Mouse (Mus musculus): Measurements from ENCODE around the gene Odf3b. TPM values are rescaled to one million over a fixed set of nuclear protein-coding genes. Genes with fewer than 3 reads are reported as not detected.

The Odf3b gene
- polyA plus RNA-seq, 1 experiment from 2014 or later, result 0.46 TPM

DNA sequence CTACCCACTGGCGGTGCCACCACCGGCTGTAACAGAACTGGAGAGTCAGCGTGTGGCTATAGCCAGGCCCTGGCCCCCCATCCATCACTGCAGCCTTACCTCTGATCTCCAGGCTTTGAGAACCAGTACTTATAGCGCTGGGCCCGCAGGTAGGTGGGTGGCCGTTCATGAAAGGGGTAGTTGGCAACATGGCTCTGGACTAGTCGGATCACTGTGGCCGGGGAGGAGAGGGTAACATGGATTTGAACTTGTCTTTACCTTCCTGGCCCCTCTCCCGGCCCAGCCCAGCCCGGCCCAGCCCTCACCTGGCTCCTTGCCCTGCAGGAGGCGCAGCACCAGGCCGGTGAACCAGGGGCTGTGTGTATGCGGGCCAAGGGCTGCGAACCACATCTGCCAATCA is 27.0 kb downstream of the Odf3b start:
- Histone ChIP-seq H3K4me3 (no peak overlapping the region), H3K36me3 (replicated peaks) (peaks cover 49% of the 10 kb centered on the region), H3K27me3 (ENCODE audit: poor library complexity, severe bottlenecking) (no peaks in the 10 kb centered on the region), H3K9me3 (no peaks in the 10 kb centered on the region), H3K27ac (no peak overlapping the region), H3K4me1 (peaks cover 22% of the 10 kb centered on the region)
- 97% methylated on average over 14 of the region's 14 CpGs for WGBS
- DNase-seq (ENCODE audit: extremely low spot score, low spot score), result no peak

DNA sequence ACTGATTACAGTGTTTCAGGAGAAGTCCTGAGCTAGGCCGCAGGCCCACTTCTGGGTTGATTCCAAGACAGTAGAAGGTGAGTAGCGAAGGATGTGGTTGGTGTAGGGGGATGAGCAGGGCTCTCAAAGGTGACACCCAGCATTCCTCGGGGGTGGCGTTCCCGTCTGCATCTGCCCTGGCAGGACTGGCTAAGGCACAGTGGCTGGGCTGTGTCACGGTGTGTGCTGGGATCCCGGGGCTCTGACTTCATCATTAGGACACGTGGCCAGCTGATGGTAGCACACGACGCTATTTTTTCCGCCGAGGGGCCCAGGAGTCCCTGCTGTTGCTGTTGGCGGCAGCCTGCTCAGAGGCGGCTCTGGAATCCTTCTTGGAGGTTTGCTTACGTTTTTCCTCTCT is 27.8 kb downstream of the Odf3b start:
- no peak for DNase-seq (ENCODE audit: extremely low spot score, low spot score)
- H3K4me1 ChIP-seq, result peaks cover 18% of the 10 kb centered on the region
- H3K36me3 ChIP-seq (replicated peaks), result peaks cover 49% of the 10 kb centered on the region
- H3K27me3 ChIP-seq (ENCODE audit: poor library complexity, severe bottlenecking), result no peaks in the 10 kb centered on the region
- H3K9me3 ChIP-seq, result no peaks in the 10 kb centered on the region
- 90% methylated on average over 15 of the region's 15 CpGs for WGBS
- H3K4me3 ChIP-seq, result no peak overlapping the region
- H3K27ac ChIP-seq, result no peak overlapping the region

DNA sequence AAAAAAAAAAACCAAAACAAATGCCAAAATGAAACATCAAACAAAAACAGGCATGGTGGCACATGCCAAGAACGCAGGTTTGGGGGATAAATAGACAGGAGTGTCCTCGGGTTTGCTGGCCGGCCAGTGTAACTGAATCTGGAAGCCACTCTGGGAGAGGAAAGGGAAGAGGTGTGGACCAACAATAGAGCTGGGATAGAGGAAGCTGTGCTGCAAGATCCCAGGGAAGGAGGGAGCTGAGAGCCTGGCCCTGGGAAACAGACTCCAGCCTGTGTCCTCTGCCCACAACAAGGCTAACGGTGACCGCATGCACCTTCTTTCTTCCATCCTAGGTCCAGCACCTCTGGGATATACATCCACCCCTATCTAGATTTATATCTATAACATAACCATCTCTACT is 28.6 kb downstream of the Odf3b start:
- DNase-seq (ENCODE audit: extremely low spot score, low spot score), result no peak
- Histone ChIP-seq H3K27me3 (ENCODE audit: poor library complexity, severe bottlenecking) (no peaks in the 10 kb centered on the region), H3K9me3 (no peaks in the 10 kb centered on the region), H3K27ac (no peak overlapping the region), H3K4me1 (peaks cover 18% of the 10 kb centered on the region), H3K4me3 (no peak overlapping the region), H3K36me3 (replicated peaks) (peaks cover 49% of the 10 kb centered on the region)
- WGBS, result 91% methylated on average over 5 of the region's 5 CpGs

- H3K9me3 ChIP-seq, result no peaks in the 10 kb centered on the region
- no peaks in the 10 kb centered on the region for H3K27me3 ChIP-seq (ENCODE audit: poor library complexity, severe bottlenecking)
- no peaks in the 10 kb centered on the region for H3K4me1 ChIP-seq
- no peaks in the 10 kb centered on the region for H3K36me3 ChIP-seq (replicated peaks)
- no peak overlapping the region for H3K27ac ChIP-seq
- H3K4me3 ChIP-seq, result no peak overlapping the region
- DNase-seq (ENCODE audit: extremely low spot score, low spot score), result no peak
- WGBS, result 93% methylated on average over 3 of the region's 3 CpGs
Measured at GRCm38 (mm10) chr15:89343325-89343724, 35.8 kb downstream of the Odf3b start.

GRCm38 (mm10) chr15:89341678-89342077 is 37.4 kb downstream of the Odf3b start:
- no peaks in the 10 kb centered on the region for H3K27me3 ChIP-seq (ENCODE audit: poor library complexity, severe bottlenecking)
- DNase-seq (ENCODE audit: extremely low spot score, low spot score), result no peak
- WGBS, result 51% methylated on average over 1 of the region's 1 CpGs
- H3K9me3 ChIP-seq, result no peaks in the 10 kb centered on the region
- H3K36me3 ChIP-seq (replicated peaks), result no peaks in the 10 kb centered on the region
- H3K4me3 ChIP-seq, result no peak overlapping the region
- H3K4me1 ChIP-seq, result no peaks in the 10 kb centered on the region
- no peak overlapping the region for H3K27ac ChIP-seq

GRCm38 (mm10) chr15:89340136-89340535 is 38.9 kb downstream of the Odf3b start:
- H3K4me3 ChIP-seq, result no peak overlapping the region
- no peaks in the 10 kb centered on the region for H3K9me3 ChIP-seq
- no peaks in the 10 kb centered on the region for H3K36me3 ChIP-seq (replicated peaks)
- H3K27me3 ChIP-seq (ENCODE audit: poor library complexity, severe bottlenecking), result no peaks in the 10 kb centered on the region
- 87% methylated on average over 3 of the region's 3 CpGs for WGBS
- DNase-seq (ENCODE audit: extremely low spot score, low spot score), result no peak
- no peaks in the 10 kb centered on the region for H3K4me1 ChIP-seq
- no peak overlapping the region for H3K27ac ChIP-seq

DNA sequence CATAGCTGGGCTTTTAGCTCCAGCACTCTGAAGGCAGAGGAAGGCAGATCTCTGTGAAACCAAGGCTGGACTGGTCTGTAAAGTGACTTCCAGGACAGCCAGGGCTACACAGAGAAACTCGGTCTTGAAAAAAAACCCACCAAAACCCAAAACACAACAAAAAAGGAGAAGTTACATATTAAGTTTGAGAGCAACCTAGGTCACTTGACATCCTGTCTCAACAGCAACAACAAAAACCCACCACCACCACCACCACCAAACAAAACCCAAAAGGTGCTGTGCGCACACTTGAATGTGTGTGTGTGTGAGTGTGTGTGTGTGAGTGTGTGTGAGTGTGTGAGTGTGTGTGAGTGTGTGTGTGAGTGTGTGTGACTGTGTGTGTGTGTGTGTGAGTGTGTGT is 39.4 kb downstream of the Odf3b start:
- 92% methylated on average over 2 of the region's 2 CpGs for WGBS

DNA sequence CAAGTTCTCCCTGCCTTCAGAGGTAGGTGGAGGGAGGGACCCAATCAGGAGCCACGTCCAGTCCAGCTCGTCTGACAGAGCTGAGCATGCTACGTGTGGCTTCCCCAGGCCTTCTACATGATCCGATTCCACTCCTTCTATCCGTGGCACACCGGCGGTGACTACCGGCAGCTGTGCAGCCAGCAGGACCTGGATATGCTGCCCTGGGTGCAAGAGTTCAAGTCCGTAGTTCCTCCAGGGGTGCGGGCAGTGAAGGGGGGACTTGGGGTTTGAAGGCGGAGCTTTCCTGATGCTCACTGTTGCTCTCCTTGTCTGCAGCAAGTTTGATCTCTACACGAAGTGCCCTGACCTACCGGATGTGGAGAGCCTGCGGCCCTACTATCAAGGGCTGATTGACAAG is 42.7 kb downstream of the Odf3b start:
- H3K27me3 ChIP-seq (ENCODE audit: poor library complexity, severe bottlenecking), result no peaks in the 10 kb centered on the region
- H3K36me3 ChIP-seq (replicated peaks), result no peaks in the 10 kb centered on the region
- no peak overlapping the region for H3K4me3 ChIP-seq
- H3K27ac ChIP-seq, result no peak overlapping the region
- H3K9me3 ChIP-seq, result no peaks in the 10 kb centered on the region
- H3K4me1 ChIP-seq, result no peaks in the 10 kb centered on the region
- 87% methylated on average over 14 of the region's 14 CpGs for WGBS
- no peak for DNase-seq (ENCODE audit: extremely low spot score, low spot score)

More for the DNA sequence above, 39.4 kb downstream of the Odf3b start:
- Histone ChIP-seq H3K27me3 (ENCODE audit: poor library complexity, severe bottlenecking) (no peaks in the 10 kb centered on the region), H3K4me3 (no peak overlapping the region), H3K36me3 (replicated peaks) (no peaks in the 10 kb centered on the region), H3K9me3 (no peaks in the 10 kb centered on the region), H3K27ac (no peak overlapping the region), H3K4me1 (no peaks in the 10 kb centered on the region)
- no peak for DNase-seq (ENCODE audit: extremely low spot score, low spot score)

GRCm38 (mm10) chr15:89334774-89335537 is 44.1 kb downstream of the Odf3b start:
- Histone ChIP-seq H3K36me3 (replicated peaks) (no peaks in the 10 kb centered on the region), H3K27ac (no peak overlapping the region), H3K27me3 (ENCODE audit: poor library complexity, severe bottlenecking) (no peaks in the 10 kb centered on the region), H3K4me3 (no peak overlapping the region), H3K9me3 (no peaks in the 10 kb centered on the region), H3K4me1 (no peaks in the 10 kb centered on the region)
- 88% methylated on average over 17 of the region's 17 CpGs for WGBS
- no peak for DNase-seq (ENCODE audit: extremely low spot score, low spot score)

DNA sequence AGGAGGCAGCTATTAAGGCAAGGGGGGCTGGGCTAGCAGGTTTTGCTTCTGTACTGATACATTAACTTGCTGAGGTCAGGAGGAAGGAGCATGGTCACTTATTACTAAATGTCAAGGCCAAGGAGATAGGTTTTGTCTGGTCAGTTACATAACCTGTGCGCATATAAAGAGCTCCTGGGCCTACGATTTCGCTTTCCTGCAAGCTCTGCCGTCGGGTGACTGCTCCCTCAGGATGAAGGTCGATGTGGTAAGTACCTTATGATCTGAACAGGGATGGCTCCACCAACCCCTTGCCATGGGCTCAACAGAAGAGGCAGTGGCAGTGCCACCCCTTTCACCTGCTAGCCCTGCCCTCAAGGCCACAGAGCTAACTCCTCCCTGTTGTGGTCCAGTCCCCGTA is 44.8 kb downstream of the Odf3b start, which contains the start of gene Miox:
Miox (plus strand) TSS at position 128 of the 400 bp plus-strand sequence.
- H3K36me3 ChIP-seq (replicated peaks), result no peaks in the 10 kb centered on the region
- no peak within 1 kb of the TSS for H3K27ac ChIP-seq
- WGBS, result 93% methylated on average over 7 of the region's 7 CpGs

More for the DNA sequence above, 44.8 kb downstream of the Odf3b start, which contains the start of gene Miox:
- H3K4me3 ChIP-seq, result no peak within 1 kb of the TSS
- DNase-seq (ENCODE audit: extremely low spot score, low spot score), result no peak
- no peaks in the 10 kb centered on the region for H3K9me3 ChIP-seq
- H3K4me1 ChIP-seq, result no peaks in the 10 kb centered on the region
- no peaks in the 10 kb centered on the region for H3K27me3 ChIP-seq (ENCODE audit: poor library complexity, severe bottlenecking)

Other genes with a start within 250 kb of the Odf3b start
- gene Mapk12, start 238.6 kb downstream of the Odf3b start, polyA plus RNA-seq (2016; fragmentation: Nextera tagmentation; extraction: Ambion mirVana), result 34.9 and 38.4 TPM in 2 replicates
- gene Mapk11, start 229.7 kb downstream of the Odf3b start, polyA plus RNA-seq (2016; fragmentation: Nextera tagmentation; extraction: Ambion mirVana), result 35.7 and 36.3 TPM in 2 replicates
- gene Plxnb2, start 198.5 kb downstream of the Odf3b start, polyA plus RNA-seq (2016; fragmentation: Nextera tagmentation; extraction: Ambion mirVana), result 144 and 155 TPM in 2 replicates
- 26.4 and 27.7 TPM in 2 replicates for gene Dennd6b, start 182.8 kb downstream of the Odf3b start, polyA plus RNA-seq (2016; fragmentation: Nextera tagmentation; extraction: Ambion mirVana)
- 24.2 and 28.8 TPM in 2 replicates for gene Ppp6r2, start 167.7 kb downstream of the Odf3b start, polyA plus RNA-seq (2016; fragmentation: Nextera tagmentation; extraction: Ambion mirVana)
- 80.7 and 84.9 TPM in 2 replicates for gene Sbf1, start 64.0 kb downstream of the Odf3b start, polyA plus RNA-seq (2016; fragmentation: Nextera tagmentation; extraction: Ambion mirVana)
- gene Adm2, start 56.6 kb downstream of the Odf3b start, polyA plus RNA-seq (2016; fragmentation: Nextera tagmentation; extraction: Ambion mirVana), result 0.17 and 0.23 TPM in 2 replicates
- not detected in 2 replicates for gene Miox, start 44.9 kb downstream of the Odf3b start, polyA plus RNA-seq (2016; fragmentation: Nextera tagmentation; extraction: Ambion mirVana)
- gene Lmf2, start 23.6 kb downstream of the Odf3b start, polyA plus RNA-seq (2016; fragmentation: Nextera tagmentation; extraction: Ambion mirVana), result 48.6 and 50.0 TPM in 2 replicates
- gene Ncaph2, start 23.6 kb downstream of the Odf3b start, polyA plus RNA-seq (2016; fragmentation: Nextera tagmentation; extraction: Ambion mirVana), result 202 and 208 TPM in 2 replicates
- 6.6 and 7.2 TPM in 2 replicates for gene Sco2, start 5.4 kb downstream of the Odf3b start, polyA plus RNA-seq (2016; fragmentation: Nextera tagmentation; extraction: Ambion mirVana)
- 1.2 and 1.4 TPM in 2 replicates for gene Tymp, start 2.2 kb downstream of the Odf3b start, polyA plus RNA-seq (2016; fragmentation: Nextera tagmentation; extraction: Ambion mirVana)
- 0.04 TPM in 1 of 2 replicates, not detected in the other for gene Klhdc7b, start 5.6 kb upstream of the Odf3b start, polyA plus RNA-seq (2016; fragmentation: Nextera tagmentation; extraction: Ambion mirVana)
- not detected in 2 replicates for gene Syce3, start 31.2 kb upstream of the Odf3b start, polyA plus RNA-seq (2016; fragmentation: Nextera tagmentation; extraction: Ambion mirVana)
- gene Cpt1b, start 46.6 kb upstream of the Odf3b start, polyA plus RNA-seq (2016; fragmentation: Nextera tagmentation; extraction: Ambion mirVana), result 0.67 and 0.80 TPM in 2 replicates
- gene C730034F03Rik, start 50.3 kb upstream of the Odf3b start, polyA plus RNA-seq (2016; fragmentation: Nextera tagmentation; extraction: Ambion mirVana), result 3.9 and 4.3 TPM in 2 replicates
- gene Gm44502, start 50.4 kb upstream of the Odf3b start, polyA plus RNA-seq (2016; fragmentation: Nextera tagmentation; extraction: Ambion mirVana), result not detected in 2 replicates
- 44.0 and 45.1 TPM in 2 replicates for gene Chkb, start 50.6 kb upstream of the Odf3b start, polyA plus RNA-seq (2016; fragmentation: Nextera tagmentation; extraction: Ambion mirVana)
- 21.2 and 22.4 TPM in 2 replicates for gene Mapk8ip2, start 74.6 kb upstream of the Odf3b start, polyA plus RNA-seq (2016; fragmentation: Nextera tagmentation; extraction: Ambion mirVana)
- gene Arsa, start 98.1 kb upstream of the Odf3b start, polyA plus RNA-seq (2016; fragmentation: Nextera tagmentation; extraction: Ambion mirVana), result 10.7 and 11.4 TPM in 2 replicates
- 2.2 and 3.0 TPM in 2 replicates for gene Shank3, start 120.3 kb upstream of the Odf3b start, polyA plus RNA-seq (2016; fragmentation: Nextera tagmentation; extraction: Ambion mirVana)
- 0.27 TPM in 1 of 2 replicates, not detected in the other for gene Acr, start 189.0 kb upstream of the Odf3b start, polyA plus RNA-seq (2016; fragmentation: Nextera tagmentation; extraction: Ambion mirVana)
- gene Rabl2, start 212.6 kb upstream of the Odf3b start, polyA plus RNA-seq (2016; fragmentation: Nextera tagmentation; extraction: Ambion mirVana), result 73.0 and 78.6 TPM in 2 replicates